Mouse (Mus musculus) bone marrow macrophage, adult 2 months (primary cell): ENCODE measurements at regions not wholly inside any gene's neighbourhood (a gene's known extent, or its start where the extent isn't known, plus 50 kb on each side); places are given as distances from the start of the nearest gene placed in this dataset.
"Not testable (repeated sequence)": the region's sequence is repeated elsewhere in the genome, so short reads cannot be mapped to it uniquely, and the experiment has no call there.

Source experiments
- CTCF ChIP-seq: IDR thresholded peaks from 2 replicates; pipeline ENCODE4 v1.5.1; 2012; ENCODE audit warnings: low read depth, mild to moderate bottlenecking, low read length, moderate library complexity
- POLR2A ChIP-seq: IDR thresholded peaks from 2 replicates; pipeline ENCODE4 v1.6.1; 2012; ENCODE audit warnings: mild to moderate bottlenecking, low read depth, low read length, borderline replicate concordance

- not testable (repeated sequence) for TF ChIP-seq CTCF, POLR2A
These were observed 256.6 kb upstream of the Olfr1507 start for GRCm38 (mm10) chr14:52752159-52752558.
